Comparison of ENCODE assay signal across 10 mouse cellular contexts in genomic region chr7:142574155-142574660, GRCm38 (mm10). TPM values are rescaled to one million over a fixed set of nuclear protein-coding genes. Genes with fewer than 3 reads are reported as not detected.
A peak's percentile ranks its signal among the peaks of the same experiment; 100 is the strongest.
DNase-seq lines count a peak whose midpoint lies in the region; ATAC-seq and TF ChIP-seq lines count a peak whose summit lies in the region.
"Had no signal": no experiment of that assay in that cellular context is flagged by ENCODE, and none has a peak within 500 bp of the region (broad histone marks: within the 10 kb centered on the region; RNA-seq: fewer than 3 reads in every experiment).

No protein-coding gene starts in this region.

- WGBS in hindbrain, embryonic 12.5 days, result 59% methylated on average over 3 of the region's 3 CpGs
- 59% methylated on average over 3 of the region's 3 CpGs for WGBS in hindbrain, postnatal 0 days
- 49% methylated on average over 3 of the region's 3 CpGs for WGBS in limb, embryonic 13.5 days

- no peak overlapping the region for H3K4me2 ChIP-seq in hindbrain, embryonic 12.5 days (replicated peaks)
- no peak overlapping the region for H3K4me2 ChIP-seq in hindbrain, postnatal 0 days (ENCODE audit: low read depth, low read length)
- peak overlapping the region; percentile 65 for H3K4me2 ChIP-seq in limb, embryonic 13.5 days (replicated peaks)
- H3K4me2 ChIP-seq: forebrain, embryonic 15.5 days had no signal

- H3K9ac ChIP-seq in hindbrain, embryonic 12.5 days, result no peak overlapping the region
- no peak overlapping the region for H3K9ac ChIP-seq in hindbrain, postnatal 0 days (replicated peaks; ENCODE audit: low read length)
- peak overlapping the region; percentile 92; the same call in 1 of the 2 replicates for H3K9ac ChIP-seq in limb, embryonic 13.5 days
- H3K9ac ChIP-seq: forebrain, embryonic 15.5 days had no signal

- H3K36me3 ChIP-seq in hindbrain, embryonic 12.5 days, result no peaks in the 10 kb centered on the region
- no peaks in the 10 kb centered on the region for H3K36me3 ChIP-seq in hindbrain, postnatal 0 days (ENCODE audit: insufficient read depth, low read length)
- H3K36me3 ChIP-seq in limb, embryonic 13.5 days, result no peaks in the 10 kb centered on the region
- H3K36me3 ChIP-seq: forebrain, embryonic 15.5 days had no signal

- peaks cover 9% of the 10 kb centered on the region; the same call in 1 of the 2 replicates for H3K27me3 ChIP-seq in hindbrain, embryonic 12.5 days
- H3K27me3 ChIP-seq in hindbrain, postnatal 0 days (ENCODE audit: insufficient read depth, low read length), result no peaks in the 10 kb centered on the region
- no peaks in the 10 kb centered on the region for H3K27me3 ChIP-seq in limb, embryonic 13.5 days
- H3K27me3 ChIP-seq: forebrain, embryonic 15.5 days had no signal

- ATAC-seq in hindbrain, embryonic 12.5 days (ENCODE audit: low FRiP score), result no peak
- no peak for ATAC-seq in hindbrain, postnatal 0 days
- ATAC-seq in limb, embryonic 13.5 days (ENCODE audit: low FRiP score, low read depth), result no peak
- ATAC-seq: forebrain, embryonic 15.5 days had no signal

- no peak overlapping the region for H3K4me3 ChIP-seq in hindbrain, embryonic 12.5 days
- no peak overlapping the region for H3K4me3 ChIP-seq in hindbrain, postnatal 0 days (ENCODE audit: low read length)
- no peak overlapping the region; the same call in 1 of the 2 replicates for H3K4me3 ChIP-seq in limb, embryonic 13.5 days
- H3K4me3 ChIP-seq: forebrain, embryonic 15.5 days had no signal

- peak overlapping the region; percentile 45; the same call in 1 of the 2 replicates for H3K27ac ChIP-seq in hindbrain, embryonic 12.5 days
- no peak overlapping the region for H3K27ac ChIP-seq in hindbrain, postnatal 0 days
- H3K27ac ChIP-seq in limb, embryonic 13.5 days, result peak overlapping the region; percentile 98
- H3K27ac ChIP-seq: forebrain, embryonic 15.5 days had no signal

- no peak for TF ChIP-seq CTCF in hindbrain, postnatal 0 days (IDR thresholded peaks at IDR 0.05; ENCODE audit: low read depth)

- H3K9me3 ChIP-seq in hindbrain, embryonic 12.5 days (replicated peaks), result no peaks in the 10 kb centered on the region
- 0 out of 2 replicates have a peak, but pooled peaks cover 3% of the 10 kb centered on the region for H3K9me3 ChIP-seq in hindbrain, postnatal 0 days (ENCODE audit: low read length)
- 0 out of 2 replicates have a peak, but pooled peaks cover 2% of the 10 kb centered on the region for H3K9me3 ChIP-seq in limb, embryonic 13.5 days
- H3K9me3 ChIP-seq: forebrain, embryonic 15.5 days had no signal

- no peak for DNase-seq in hindbrain, postnatal 0 days (ENCODE audit: low spot score)
- DNase-seq in testis, postnatal 10 days (ENCODE audit: low spot score), result peak; percentile 59
- no peak for DNase-seq in testis, postnatal 14 days (ENCODE audit: low spot score)
- peak; percentile 69 for DNase-seq in yolk sac, embryonic 10.5 days (ENCODE audit: low spot score)
- DNase-seq in adrenal gland, adult 8-10 months, result no peak
- DNase-seq in B cell, adult 2 months, result no peak
- DNase-seq: adrenal gland, postnatal 36 days had no signal

- peaks cover 52% of the 10 kb centered on the region for H3K4me1 ChIP-seq in hindbrain, embryonic 12.5 days
- no peaks in the 10 kb centered on the region for H3K4me1 ChIP-seq in hindbrain, postnatal 0 days (ENCODE audit: insufficient read depth, low read length)
- peaks cover 84% of the 10 kb centered on the region for H3K4me1 ChIP-seq in limb, embryonic 13.5 days

RNA-seq across cellular contexts. Expression of gene Mrpl23, which starts 41.7 kb away (rescaled TPM):
- 8.4 and 13.4 TPM in 2 replicates for polyA plus RNA-seq in hindbrain, embryonic 12.5 days (2016; fragmentation: Nextera tagmentation; extraction: Ambion mirVana)
- total RNA-seq in hindbrain, postnatal 0 days (2014; rRNA removed), result 64.0 and 69.3 TPM in 2 replicates
- polyA plus RNA-seq in hindbrain, postnatal 0 days (2015; fragmentation: Nextera tagmentation; extraction: Ambion mirVana), result 17.4 and 25.5 TPM in 2 replicates
- 27.3 and 35.1 TPM in 2 replicates for polyA plus RNA-seq in limb, embryonic 13.5 days (2015; fragmentation: Nextera tagmentation; extraction: Ambion mirVana)
- total RNA-seq in adrenal gland, adult 8-10 months (2022), result 10 to 100 TPM in 1 of 4 experiments, 1 to 10 TPM in 3; 2.2 to 13.7 (median 4.8) TPM

Comparison
In these comparisons a context has a peak if more than half of its experiments do, and no peak if none do; other contexts are left out.
1. DNase-seq: peak in testis, postnatal 10 days (single experiment) and yolk sac, embryonic 10.5 days (single experiment); none in hindbrain, postnatal 0 days (single experiment), testis, postnatal 14 days (single experiment), adrenal gland, adult 8-10 months (single experiment) and B cell, adult 2 months (0 of 2).